Comparison of ENCODE assay signal across 9 mouse cellular contexts in genomic region chr11:113583879-113584661, GRCm38 (mm10). TPM values are rescaled to one million over a fixed set of nuclear protein-coding genes. Genes with fewer than 3 reads are reported as not detected.
DNase-seq lines count a peak whose midpoint lies in the region; ATAC-seq and TF ChIP-seq lines count a peak whose summit lies in the region.
"Had no signal": no experiment of that assay in that cellular context is flagged by ENCODE, and none has a peak within 500 bp of the region (broad histone marks: within the 10 kb centered on the region; RNA-seq: fewer than 3 reads in every experiment).

No protein-coding gene starts in this region.

- 52% methylated on average over 11 of the region's 11 CpGs for WGBS in intestine, embryonic 15.5 days
- 64% methylated on average over 11 of the region's 11 CpGs for WGBS in intestine, postnatal 0 days
- 34% methylated on average over 11 of the region's 11 CpGs for WGBS in forebrain, embryonic 15.5 days
- WGBS in lung, embryonic 16.5 days = 47% methylated on average over 11 of the region's 11 CpGs
- 13% methylated on average over 11 of the region's 11 CpGs for WGBS in neural tube, embryonic 13.5 days

- no peaks in the 10 kb centered on the region for H3K9me3 ChIP-seq in intestine, embryonic 15.5 days
- no peaks in the 10 kb centered on the region for H3K9me3 ChIP-seq in intestine, postnatal 0 days (ENCODE audit: control insufficient read depth)
- no peaks in the 10 kb centered on the region for H3K9me3 ChIP-seq in forebrain, embryonic 15.5 days
- no peaks in the 10 kb centered on the region for H3K9me3 ChIP-seq in lung, embryonic 16.5 days (ENCODE audit: control insufficient read depth, low read length)
- H3K9me3 ChIP-seq in neural tube, embryonic 13.5 days = no peaks in the 10 kb centered on the region

- no peak overlapping the region for H3K9ac ChIP-seq in intestine, embryonic 15.5 days
- no peak overlapping the region for H3K9ac ChIP-seq in intestine, postnatal 0 days (ENCODE audit: low read depth, low read length)
- no peak overlapping the region for H3K9ac ChIP-seq in forebrain, embryonic 15.5 days (replicated peaks)
- no peak overlapping the region for H3K9ac ChIP-seq in lung, embryonic 16.5 days (ENCODE audit: low read length)
- no peak overlapping the region; the same call in 1 of the 2 replicates for H3K9ac ChIP-seq in neural tube, embryonic 13.5 days

- H3K4me2 ChIP-seq in intestine, embryonic 15.5 days (replicated peaks) = no peak overlapping the region
- no peak overlapping the region for H3K4me2 ChIP-seq in intestine, postnatal 0 days (replicated peaks; ENCODE audit: low read depth)
- H3K4me2 ChIP-seq in forebrain, embryonic 15.5 days (replicated peaks) = no peak overlapping the region
- H3K4me2 ChIP-seq in lung, embryonic 16.5 days (ENCODE audit: low read depth, low read length) = no peak overlapping the region
- H3K4me2 ChIP-seq in neural tube, embryonic 13.5 days = no peak overlapping the region

- H3K4me1 ChIP-seq in intestine, embryonic 15.5 days (replicated peaks) = no peaks in the 10 kb centered on the region
- H3K4me1 ChIP-seq in intestine, postnatal 0 days (replicated peaks; ENCODE audit: control insufficient read depth, insufficient read depth, low read length) = no peaks in the 10 kb centered on the region
- H3K4me1 ChIP-seq in forebrain, embryonic 15.5 days = peaks cover 5% of the 10 kb centered on the region; the same call in 1 of the 2 replicates
- H3K4me1 ChIP-seq in lung, embryonic 16.5 days (replicated peaks; ENCODE audit: control insufficient read depth, insufficient read depth, low read length) = no peaks in the 10 kb centered on the region
- H3K4me1 ChIP-seq in neural tube, embryonic 13.5 days (replicated peaks) = peaks cover 22% of the 10 kb centered on the region

- no peak for TF ChIP-seq CTCF in intestine, postnatal 0 days (IDR thresholded peaks at IDR 0.05; ENCODE audit: low read depth)

- DNase-seq in adipocyte (ENCODE audit: low spot score) = no peak
- DNase-seq: cerebellum, adult 8-10 months had no signal

- no peak overlapping the region for H3K27ac ChIP-seq in intestine, embryonic 15.5 days
- H3K27ac ChIP-seq in intestine, postnatal 0 days (ENCODE audit: low read depth, low read length) = no peak overlapping the region
- peak overlapping the region; percentile 50 for H3K27ac ChIP-seq in forebrain, embryonic 15.5 days (replicated peaks)
- no peak overlapping the region for H3K27ac ChIP-seq in lung, embryonic 16.5 days (ENCODE audit: low read length)
- H3K27ac ChIP-seq in neural tube, embryonic 13.5 days (replicated peaks) = peak overlapping the region; percentile 82

- no peak overlapping the region for H3K4me3 ChIP-seq in intestine, embryonic 15.5 days (replicated peaks)
- no peak overlapping the region for H3K4me3 ChIP-seq in intestine, postnatal 0 days (ENCODE audit: low read depth, low read length)
- no peak overlapping the region for H3K4me3 ChIP-seq in forebrain, embryonic 15.5 days
- no peak overlapping the region for H3K4me3 ChIP-seq in lung, embryonic 16.5 days (ENCODE audit: low read length)
- H3K4me3 ChIP-seq in neural tube, embryonic 13.5 days = no peak overlapping the region

- peak; percentile 55 for ATAC-seq in intestine, embryonic 15.5 days
- no peak for ATAC-seq in intestine, postnatal 0 days
- ATAC-seq in forebrain, embryonic 15.5 days (replicated peaks) = peak; percentile 61; the same call in 1 of the 2 replicates
- peak; percentile 43; the same call in 1 of the 2 replicates for ATAC-seq in lung, embryonic 16.5 days (ENCODE audit: low read depth)
- ATAC-seq in neural tube, embryonic 13.5 days (ENCODE audit: low read depth) = peak; percentile 89
- no peak for ATAC-seq in granulocyte monocyte progenitor cell, adult 5-6 weeks (replicated peaks; ENCODE audit: poor library complexity, severe bottlenecking)
- ATAC-seq in erythroid progenitor cell, adult 5-6 weeks (replicated peaks; ENCODE audit: low FRiP score, poor library complexity, severe bottlenecking) = no peak

- no peaks in the 10 kb centered on the region for H3K36me3 ChIP-seq in intestine, embryonic 15.5 days
- H3K36me3 ChIP-seq in intestine, postnatal 0 days (ENCODE audit: control insufficient read depth, insufficient read depth) = no peaks in the 10 kb centered on the region
- H3K36me3 ChIP-seq in forebrain, embryonic 15.5 days = no peaks in the 10 kb centered on the region
- H3K36me3 ChIP-seq in lung, embryonic 16.5 days (ENCODE audit: control insufficient read depth, insufficient read depth, low read length) = no peaks in the 10 kb centered on the region
- H3K36me3 ChIP-seq in neural tube, embryonic 13.5 days = no peaks in the 10 kb centered on the region

- no peaks in the 10 kb centered on the region for H3K27me3 ChIP-seq in intestine, embryonic 15.5 days (replicated peaks)
- no peaks in the 10 kb centered on the region for H3K27me3 ChIP-seq in intestine, postnatal 0 days (replicated peaks; ENCODE audit: control insufficient read depth, insufficient read depth, low read length)
- H3K27me3 ChIP-seq in forebrain, embryonic 15.5 days = no peaks in the 10 kb centered on the region
- H3K27me3 ChIP-seq in lung, embryonic 16.5 days (ENCODE audit: control insufficient read depth, insufficient read depth, low read depth, low read length) = no peaks in the 10 kb centered on the region
- H3K27me3 ChIP-seq in neural tube, embryonic 13.5 days = no peaks in the 10 kb centered on the region

RNA-seq across cellular contexts. Expression of gene Sstr2, which starts 35.1 kb away (rescaled TPM):
- polyA plus RNA-seq in intestine, embryonic 15.5 days (2015; fragmentation: Nextera tagmentation; extraction: Ambion mirVana) = 0.65 and 1.4 TPM in 2 replicates
- 0.99 and 1.0 TPM in 2 replicates for polyA plus RNA-seq in intestine, postnatal 0 days (2015; fragmentation: Nextera tagmentation; extraction: Ambion mirVana)
- polyA plus RNA-seq in forebrain, embryonic 15.5 days (2015; fragmentation: Nextera tagmentation; extraction: Ambion mirVana) = 85.6 and 102 TPM in 2 replicates
- polyA plus RNA-seq in lung, embryonic 16.5 days (2015; fragmentation: Nextera tagmentation; extraction: Ambion mirVana) = 3.0 and 4.2 TPM in 2 replicates
- 16.4 and 21.4 TPM in 2 replicates for polyA plus RNA-seq in neural tube, embryonic 13.5 days (2015; fragmentation: Nextera tagmentation; extraction: Ambion mirVana)
- total RNA-seq in granulocyte monocyte progenitor cell, adult 5-6 weeks (2014; fragmentation: Nextera tagmentation) = 0.13 and 1.2 TPM in 2 replicates
- not detected in 2 replicates for total RNA-seq in granulocyte monocyte progenitor cell, adult 5-6 weeks (2017)
- not detected in 2 replicates for total RNA-seq in erythroid progenitor cell, adult 5-6 weeks (2015; ENCODE audit: low replicate concordance)
- not detected in 2 replicates for total RNA-seq in erythroid progenitor cell, adult 5-6 weeks (2017; ENCODE audit: low replicate concordance)

Comparison
In these comparisons a context has a peak if more than half of its experiments do, and no peak if none do; other contexts are left out.
1. ATAC-seq: peak in intestine, embryonic 15.5 days (single experiment), forebrain, embryonic 15.5 days (single experiment), lung, embryonic 16.5 days (single experiment) and neural tube, embryonic 13.5 days (single experiment); none in intestine, postnatal 0 days (single experiment), granulocyte monocyte progenitor cell, adult 5-6 weeks (single experiment) and erythroid progenitor cell, adult 5-6 weeks (single experiment).
2. H3K27ac ChIP-seq: peak in forebrain, embryonic 15.5 days (single experiment) and neural tube, embryonic 13.5 days (single experiment); none in intestine, embryonic 15.5 days (single experiment), intestine, postnatal 0 days (single experiment) and lung, embryonic 16.5 days (single experiment).